Mouse (Mus musculus): ENCODE measurements around the gene Carmil2.

DNA sequence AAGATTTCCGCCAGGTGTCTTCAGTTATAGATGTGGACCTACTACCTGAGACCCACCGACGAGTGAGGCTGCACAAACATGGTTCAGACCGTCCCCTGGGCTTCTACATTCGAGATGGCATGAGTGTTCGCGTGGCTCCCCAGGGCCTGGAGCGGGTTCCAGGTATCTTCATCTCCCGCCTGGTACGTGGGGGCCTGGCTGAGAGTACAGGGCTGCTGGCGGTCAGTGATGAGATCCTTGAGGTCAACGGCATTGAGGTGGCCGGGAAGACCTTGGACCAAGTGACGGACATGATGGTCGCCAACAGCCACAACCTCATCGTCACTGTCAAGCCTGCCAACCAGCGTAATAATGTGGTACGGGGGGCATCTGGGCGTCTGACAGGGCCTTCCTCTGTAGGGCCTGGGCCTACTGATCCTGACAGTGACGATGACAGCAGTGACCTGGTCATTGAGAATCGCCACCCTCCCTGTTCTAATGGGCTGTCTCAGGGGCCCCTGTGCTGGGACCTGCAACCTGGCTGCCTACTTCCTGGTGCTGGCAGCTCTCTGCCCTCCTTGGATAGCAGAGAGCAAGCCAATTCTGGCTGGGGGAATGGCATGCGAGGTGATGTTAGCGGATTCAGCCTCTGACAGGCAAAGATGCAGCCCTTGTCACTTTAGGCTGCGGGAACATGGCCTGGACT is 16.8 kb downstream of the Carmil2 start:
- TF ChIP-seq CTCF (IDR thresholded peaks at IDR 0.05; ENCODE audit: low read depth) = no peak
- no peak for TF ChIP-seq EP300 (optimal IDR thresholded peaks at IDR 0.05)
